Mouse (Mus musculus) ES-E14 (cell line): ENCODE measurements around the gene Sft2d2. TPM values are rescaled to one million over a fixed set of nuclear protein-coding genes. Genes with fewer than 3 reads are reported as not detected.

Experiments
- DNase-seq: peaks from one replicate; pipeline ENCODE4 v3.0.0-alpha.2; 2013; ENCODE audit warnings: low read depth, low spot score
- H3K27ac ChIP-seq: 2 replicates; pipeline ENCODE4 v1.5.1; 2012; ENCODE audit warnings: low read depth, mild to moderate bottlenecking, low read length, moderate library complexity, mixed read lengths; ENCODE audit not compliant: poor library complexity, insufficient read depth, severe bottlenecking
- H3K36me3 ChIP-seq: 2 replicates; pipeline ENCODE4 v1.6.1; 2012; ENCODE audit warnings: mild to moderate bottlenecking, low read length, moderate library complexity, mixed read lengths; ENCODE audit not compliant: control insufficient read depth, poor library complexity, insufficient read depth, severe bottlenecking
- H3K4me1 ChIP-seq, 2 experiments: fragments of 150-350 bp in 1 of 2; sonication (generic) in 1 of 2; 2 replicates each; pipeline ENCODE4 v1.6.1; 2012; ENCODE audit warnings: low read length in 2 of 2, mild to moderate bottlenecking in 1 of 2, mixed read lengths in 1 of 2; ENCODE audit not compliant: control insufficient read depth in 2 of 2, insufficient read depth in 2 of 2, poor library complexity in 1 of 2
- H3K4me3 ChIP-seq, 2 experiments: fragments of 150-350 bp in 1 of 2; sonication (generic) in 1 of 2; 2 replicates each; pipeline ENCODE4 v1.5.1; 2012; ENCODE audit warnings: low read length in 2 of 2, low read depth in 1 of 2, mild to moderate bottlenecking in 1 of 2, mixed read lengths in 1 of 2; ENCODE audit not compliant: insufficient read depth in 1 of 2, poor library complexity in 1 of 2, severe bottlenecking in 1 of 2
- H3K9ac ChIP-seq: 2 replicates; pipeline ENCODE4 v1.6.1; 2012; ENCODE audit warnings: low read depth, mild to moderate bottlenecking, low read length, mixed read lengths; ENCODE audit not compliant: poor library complexity, insufficient read depth, severe bottlenecking
- H3K9me3 ChIP-seq: fragments of 150-350 bp; sonication (generic); 2 replicates; pipeline ENCODE4 v1.6.1; 2012; ENCODE audit warnings: low read depth, mild to moderate bottlenecking, low read length; ENCODE audit not compliant: control insufficient read depth, insufficient read depth
- CHD2 ChIP-seq: IDR thresholded peaks from 2 replicates; pipeline ENCODE4 v1.6.1; 2014; ENCODE audit warnings: mild to moderate bottlenecking, low read depth, low read length, inconsistent platforms
- HCFC1 ChIP-seq: IDR thresholded peaks from 2 replicates; pipeline ENCODE4 v1.6.1; 2012; ENCODE audit warnings: low read length, inconsistent platforms, borderline replicate concordance; ENCODE audit not compliant: insufficient read depth
- MAFK ChIP-seq: IDR thresholded peaks from 2 replicates; pipeline ENCODE4 v1.6.1; 2014; ENCODE audit warnings: mild to moderate bottlenecking, low read depth, low read length, inconsistent platforms; ENCODE audit not compliant: insufficient read depth
- ZC3H11A ChIP-seq: IDR thresholded peaks from 2 replicates; pipeline ENCODE4 v1.6.1; 2012; ENCODE audit warnings: low read depth, mild to moderate bottlenecking, inconsistent platforms, low read length, borderline replicate concordance
- ZNF384 ChIP-seq: IDR thresholded peaks from 2 replicates; pipeline ENCODE4 v1.6.1; 2012; ENCODE audit warnings: low read depth, low read length, inconsistent platforms
- in situ Hi-C, 2 experiments: fragments of 600-800 bp; cut with MboI; formaldehyde crosslinking; loops; one replicate each; pipeline ENCODE4 v1.15.1; 2025; ENCODE audit warnings: low sequenced_read_pairs in 2 of 2, inconsistent platforms in 1 of 2; ENCODE audit not compliant: unreplicated experiment in 2 of 2
- total RNA-seq: library from RNA; depleted of rRNA; stranded (reverse); fragments of 300-350 nt; gene quantifications from 2 replicates; pipeline ENCODE4 v1.2.3, GENCODE M21; 2012

Gene Sft2d2
- total RNA-seq, 1 experiment = 15.0 TPM

- H3K4me3 ChIP-seq = no peak overlapping the region
- peaks cover 4 to 24% of the 10 kb centered on the region in 2 experiments for H3K4me1 ChIP-seq
- H3K27ac ChIP-seq = no peak overlapping the region
- H3K9ac ChIP-seq = no peak overlapping the region
- TF ChIP-seq ZNF384 = no peak
- no peak for TF ChIP-seq ZC3H11A
- TF ChIP-seq CHD2 = no peak
- no peaks in the 10 kb centered on the region for H3K9me3 ChIP-seq
- no peak for DNase-seq
- in situ Hi-C loops = no loop called here
- peaks cover 8% of the 10 kb centered on the region; the same call in 1 of the 2 replicates for H3K36me3 ChIP-seq
Measured at GRCm38 (mm10) chr1:165188806-165189580, 5.2 kb downstream of the Sft2d2 start.

GRCm38 (mm10) chr1:165187357-165187756 is 6.9 kb downstream of the Sft2d2 start:
- in situ Hi-C loops = no loop called here
- no peaks in the 10 kb centered on the region for H3K9me3 ChIP-seq
- DNase-seq = no peak

GRCm38 (mm10) chr1:165186491-165186890 is 7.7 kb downstream of the Sft2d2 start:
- no peak for TF ChIP-seq ZC3H11A
- no peak for TF ChIP-seq ZNF384
- no peak for TF ChIP-seq CHD2
- no peak for TF ChIP-seq MAFK
- no peak for TF ChIP-seq HCFC1
- Histone ChIP-seq H3K4me3 (no peak overlapping the region), H3K4me1 (peaks cover 0 to 24% of the 10 kb centered on the region in 2 experiments; a peak in 2 of 4 replicates), H3K27ac (no peak overlapping the region), H3K36me3 (peaks cover 8% of the 10 kb centered on the region; the same call in 1 of the 2 replicates), H3K9ac (no peak overlapping the region), H3K9me3 (no peaks in the 10 kb centered on the region)
- in situ Hi-C loops = no loop called here
- DNase-seq = no peak

More at GRCm38 (mm10) chr1:165187357-165187756, 6.9 kb downstream of the Sft2d2 start:
- H3K36me3 ChIP-seq = peaks cover 8% of the 10 kb centered on the region; the same call in 1 of the 2 replicates
- no peak overlapping the region for H3K9ac ChIP-seq
- H3K27ac ChIP-seq = no peak overlapping the region
- H3K4me1 ChIP-seq = peaks cover 0 to 24% of the 10 kb centered on the region in 2 experiments; a peak in 2 of 4 replicates
- no peak overlapping the region for H3K4me3 ChIP-seq
- TF ChIP-seq HCFC1 (no peak), ZC3H11A (no peak), CHD2 (no peak), MAFK (no peak), ZNF384 (no peak)

- DNase-seq = no peak
- Histone ChIP-seq H3K4me1 (peaks cover 0 to 23% of the 10 kb centered on the region in 2 experiments; a peak in 2 of 4 replicates), H3K9ac (no peak overlapping the region), H3K9me3 (no peaks in the 10 kb centered on the region), H3K36me3 (peaks cover 8% of the 10 kb centered on the region; the same call in 1 of the 2 replicates), H3K4me3 (no peak overlapping the region), H3K27ac (no peak overlapping the region)
- no peak for TF ChIP-seq ZC3H11A
- in situ Hi-C loops = no loop called here
Measured at GRCm38 (mm10) chr1:165185116-165185515, 9.1 kb downstream of the Sft2d2 start.
